ENCODE assay signal across 8 mouse cellular contexts in genomic region chr10:94115893-94116599, GRCm38 (mm10). TPM values are rescaled to one million over a fixed set of nuclear protein-coding genes. Genes with fewer than 3 reads are reported as not detected.
DNase-seq lines count a peak whose midpoint lies in the region; ATAC-seq lines count a peak whose summit lies in the region.

No protein-coding gene starts in this region.

- H3K9ac ChIP-seq in embryonic facial prominence, embryonic 11.5 days (replicated peaks; ENCODE audit: low read length) = no peak overlapping the region
- no peak overlapping the region for H3K9ac ChIP-seq in midbrain, embryonic 12.5 days (replicated peaks)

- intact Hi-C loops in left cerebral cortex, postnatal 4 days (cut with DNase I) = loop anchor here (2.0 to 5.0 kb wide), 2 partner anchors 81 to 299 kb away; partner anchors contain the start of gene Vezt

- H3K9me3 ChIP-seq in embryonic facial prominence, embryonic 11.5 days (replicated peaks; ENCODE audit: control insufficient read depth, low read length) = no peaks in the 10 kb centered on the region
- H3K9me3 ChIP-seq in midbrain, embryonic 12.5 days = no peaks in the 10 kb centered on the region

- peak; percentile 56 to 64 for DNase-seq in urinary bladder, adult 18-20 months (ENCODE audit: low spot score in 2 of 2)
- DNase-seq in urinary bladder, adult 2 months (ENCODE audit: low spot score) = no peak
- DNase-seq in embryonic facial prominence, embryonic 11.5 days (ENCODE audit: low spot score) = peak; percentile 89
- peak; percentile 82 to 93 for DNase-seq in heart, adult 18-20 months
- DNase-seq in kidney, adult 11 months = peak; percentile 76
- peak; percentile 87 for DNase-seq in left cerebral cortex, postnatal 4 days
- DNase-seq in skeletal muscle tissue, adult 2 months (ENCODE audit: low read depth, low spot score) = peak; percentile 58

- H3K27ac ChIP-seq in embryonic facial prominence, embryonic 11.5 days (replicated peaks; ENCODE audit: low read depth, low read length) = no peak overlapping the region
- no peak overlapping the region for H3K27ac ChIP-seq in midbrain, embryonic 12.5 days (replicated peaks)

- H3K4me3 ChIP-seq in embryonic facial prominence, embryonic 11.5 days (ENCODE audit: low read depth, low read length) = no peak overlapping the region
- no peak overlapping the region for H3K4me3 ChIP-seq in midbrain, embryonic 12.5 days

- no peaks in the 10 kb centered on the region for H3K27me3 ChIP-seq in embryonic facial prominence, embryonic 11.5 days (ENCODE audit: control insufficient read depth, insufficient read depth, low read length)
- H3K27me3 ChIP-seq in midbrain, embryonic 12.5 days = no peaks in the 10 kb centered on the region

- no peaks in the 10 kb centered on the region for H3K36me3 ChIP-seq in embryonic facial prominence, embryonic 11.5 days (replicated peaks; ENCODE audit: control insufficient read depth, insufficient read depth, low read depth, low read length)
- H3K36me3 ChIP-seq in midbrain, embryonic 12.5 days = 0 out of 2 replicates have a peak, but pooled peaks cover 7% of the 10 kb centered on the region

- H3K4me2 ChIP-seq in embryonic facial prominence, embryonic 11.5 days (ENCODE audit: low read depth, low read length) = no peak overlapping the region
- no peak overlapping the region for H3K4me2 ChIP-seq in midbrain, embryonic 12.5 days (replicated peaks)

- 37% methylated on average over 6 of the region's 6 CpGs for WGBS in embryonic facial prominence, embryonic 11.5 days
- 43% methylated on average over 6 of the region's 6 CpGs for WGBS in midbrain, embryonic 12.5 days

- H3K4me1 ChIP-seq in embryonic facial prominence, embryonic 11.5 days (ENCODE audit: control insufficient read depth, insufficient read depth, low read length) = no peaks in the 10 kb centered on the region; the same call in 1 of the 2 replicates
- no peaks in the 10 kb centered on the region for H3K4me1 ChIP-seq in midbrain, embryonic 12.5 days

- peak; percentile 79; the same call in 1 of the 2 replicates for ATAC-seq in embryonic facial prominence, embryonic 11.5 days (replicated peaks; ENCODE audit: insufficient number of reproducible peaks, low FRiP score, low TSS enrichment, low read depth)
- ATAC-seq in midbrain, embryonic 12.5 days (ENCODE audit: low FRiP score, low read depth) = peak; percentile 70; the same call in 1 of the 2 replicates

RNA-seq across cellular contexts. Expression of gene Nr2c1, which starts 31.8 kb away (rescaled TPM):
- 13.8 and 14.0 TPM in 2 replicates for polyA plus RNA-seq in urinary bladder, adult 2 months (2012; rRNA removed)
- 13.2 and 13.6 TPM in 2 replicates for polyA plus RNA-seq in embryonic facial prominence, embryonic 11.5 days (2014; fragmentation: Nextera tagmentation; extraction: Ambion mirVana)
- total RNA-seq in heart, adult 18-20 months (2021) = 1 to 10 TPM; 5.2 to 7.3 TPM
- total RNA-seq in left cerebral cortex, postnatal 4 days (2021) = 1 to 10 TPM; 8.2 to 8.6 TPM
- 11.6 and 12.3 TPM in 2 replicates for polyA plus RNA-seq in midbrain, embryonic 12.5 days (2016; fragmentation: Nextera tagmentation; extraction: Ambion mirVana)
